ENCODE assay signal across 24 mouse cellular contexts in genomic region chr13:6492916-6493619, GRCm38 (mm10). TPM values are rescaled to one million over a fixed set of nuclear protein-coding genes. Genes with fewer than 3 reads are reported as not detected.
DNase-seq lines count a peak whose midpoint lies in the region; ATAC-seq lines count a peak whose summit lies in the region.
"Had no signal": no experiment of that assay in that cellular context is flagged by ENCODE, and none has a peak within 500 bp of the region (broad histone marks: within the 10 kb centered on the region; RNA-seq: fewer than 3 reads in every experiment).

No protein-coding gene starts in this region.

- no peak overlapping the region for H3K9ac ChIP-seq in heart, embryonic 15.5 days
- H3K9ac ChIP-seq: embryonic facial prominence, embryonic 12.5 days; hindbrain, embryonic 15.5 days; limb, embryonic 15.5 days; midbrain, embryonic 12.5 days; neural tube, embryonic 12.5 days had no signal

- DNase-seq in frontal cortex, postnatal 25 days (ENCODE audit: low spot score in 2 of 2), result no peak
- DNase-seq in heart, adult 8-10 months (ENCODE audit: low spot score), result no peak
- peak; percentile 37 for DNase-seq in right cerebral cortex, adult 18-20 months
- no peak for DNase-seq in right cerebral cortex, postnatal 14 days
- DNase-seq in telencephalon, adult 2 months (ENCODE audit: low read depth, low spot score), result peak; percentile 72
- no peak for DNase-seq in cerebellum, adult 9-10 months
- DNase-seq: adrenal gland, postnatal 14 days; cerebellum, adult 11 months; gastrocnemius, postnatal 10 days; kidney, postnatal 10 days; layer of hippocampus, postnatal 36 days; thymus, adult 2 months had no signal

- H3K4me3 ChIP-seq in heart, embryonic 15.5 days, result no peak overlapping the region
- H3K4me3 ChIP-seq: embryonic facial prominence, embryonic 12.5 days; hindbrain, embryonic 15.5 days; layer of hippocampus, adult 2 months; limb, embryonic 15.5 days; midbrain, embryonic 12.5 days; neural tube, embryonic 12.5 days had no signal

- WGBS in heart, embryonic 15.5 days, result 40% methylated on average over 5 of the region's 5 CpGs

- peaks cover 8% of the 10 kb centered on the region; the same call in 1 of the 2 replicates for H3K4me1 ChIP-seq in heart, embryonic 15.5 days (replicated peaks)
- H3K4me1 ChIP-seq: embryonic facial prominence, embryonic 12.5 days; hindbrain, embryonic 15.5 days; limb, embryonic 15.5 days; midbrain, embryonic 12.5 days; neural tube, embryonic 12.5 days had no signal

- H3K4me2 ChIP-seq in heart, embryonic 15.5 days, result no peak overlapping the region
- H3K4me2 ChIP-seq: embryonic facial prominence, embryonic 12.5 days; hindbrain, embryonic 15.5 days; limb, embryonic 15.5 days; midbrain, embryonic 12.5 days; neural tube, embryonic 12.5 days had no signal

- H3K36me3 ChIP-seq in heart, embryonic 15.5 days, result no peaks in the 10 kb centered on the region
- H3K36me3 ChIP-seq: embryonic facial prominence, embryonic 12.5 days; G1E; hindbrain, embryonic 15.5 days; limb, embryonic 15.5 days; midbrain, embryonic 12.5 days; neural tube, embryonic 12.5 days had no signal

- H3K27me3 ChIP-seq in heart, embryonic 15.5 days, result no peaks in the 10 kb centered on the region
- H3K27me3 ChIP-seq: hindbrain, embryonic 15.5 days; limb, embryonic 15.5 days; midbrain, embryonic 12.5 days; neural tube, embryonic 12.5 days had no signal

- no peaks in the 10 kb centered on the region for H3K9me3 ChIP-seq in heart, embryonic 15.5 days (replicated peaks)
- H3K9me3 ChIP-seq: embryonic facial prominence, embryonic 12.5 days; G1E; hindbrain, embryonic 15.5 days; limb, embryonic 15.5 days; midbrain, embryonic 12.5 days; neural tube, embryonic 12.5 days had no signal

- ATAC-seq in frontal cortex, adult (ENCODE audit: low TSS enrichment), result peak; percentile 89
- ATAC-seq in heart, embryonic 15.5 days (replicated peaks; ENCODE audit: insufficient number of reproducible peaks, insufficient read depth, low FRiP score, low read depth), result peak; percentile 74; the same call in 1 of the 2 replicates
- ATAC-seq: forebrain, embryonic 16.5 days; intestine, postnatal 0 days; lung, postnatal 0 days had no signal

- peak overlapping the region; percentile 61 for H3K27ac ChIP-seq in heart, embryonic 15.5 days
- H3K27ac ChIP-seq: embryonic facial prominence, embryonic 12.5 days; hindbrain, embryonic 15.5 days; layer of hippocampus, adult 2 months; limb, embryonic 15.5 days; midbrain, embryonic 12.5 days; neural tube, embryonic 12.5 days had no signal

RNA-seq across cellular contexts. Expression of gene Pitrm1, which starts 54.9 kb away (rescaled TPM):
- polyA plus RNA-seq in heart, embryonic 15.5 days (2015; fragmentation: Nextera tagmentation; extraction: Ambion mirVana), result 60.1 and 71.6 TPM in 2 replicates
- total RNA-seq in heart, adult 8-10 months (2022), result 10 to 100 TPM; 49.4 to 60.1 (median 58.5) TPM

Comparison
In these comparisons a context has a peak if more than half of its experiments do, and no peak if none do; other contexts are left out.
1. DNase-seq: peak in right cerebral cortex, adult 18-20 months (single experiment) and telencephalon, adult 2 months (single experiment); none in frontal cortex, postnatal 25 days (0 of 2), heart, adult 8-10 months (single experiment), right cerebral cortex, postnatal 14 days (single experiment) and cerebellum, adult 9-10 months (single experiment).